Mouse (Mus musculus): ENCODE data around the gene Ccdc69. TPM values are rescaled to one million over a fixed set of nuclear protein-coding genes. Genes with fewer than 3 reads are reported as not detected.
A peak's percentile ranks its signal among the peaks of the same experiment; 100 is the strongest.
"Not testable (repeated sequence)": the region's sequence is repeated elsewhere in the genome, so short reads cannot be mapped to it uniquely, and the experiment has no call there.

Gene Ccdc69
- total RNA-seq (2017) = 41.1 to 55.7 TPM (median 42.3 TPM) in 3 replicates

GRCm38 (mm10) chr11:55077331-55078231 is at the start of gene Ccdc69:
Ccdc69 (minus strand) TSS chr11:55078131.
- ATAC-seq (replicated peaks; ENCODE audit: insufficient number of reproducible peaks, low FRiP score, low TSS enrichment, poor library complexity, severe bottlenecking) = peak; percentile 73

DNA sequence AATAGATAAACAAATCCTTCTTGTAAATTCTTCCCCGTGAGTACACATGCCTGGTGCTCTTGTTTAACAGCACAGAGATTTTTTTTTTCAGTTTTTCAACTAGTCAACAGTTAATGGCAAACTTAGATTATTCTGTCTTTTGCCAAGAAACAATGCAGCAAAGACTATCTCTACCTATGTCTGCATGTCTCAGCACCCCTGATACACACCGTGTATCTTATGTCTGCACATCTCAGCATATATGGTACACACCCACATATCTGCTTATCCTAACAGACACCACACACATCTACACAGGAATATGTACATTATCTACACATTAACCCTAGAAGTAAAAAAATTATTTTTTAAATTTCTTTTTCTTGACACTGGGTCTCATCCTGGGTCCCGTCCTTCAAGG is 48.7 kb upstream of the Ccdc69 start:
- ATAC-seq (replicated peaks; ENCODE audit: insufficient number of reproducible peaks, low FRiP score, low TSS enrichment, poor library complexity, severe bottlenecking) = no peak

DNA sequence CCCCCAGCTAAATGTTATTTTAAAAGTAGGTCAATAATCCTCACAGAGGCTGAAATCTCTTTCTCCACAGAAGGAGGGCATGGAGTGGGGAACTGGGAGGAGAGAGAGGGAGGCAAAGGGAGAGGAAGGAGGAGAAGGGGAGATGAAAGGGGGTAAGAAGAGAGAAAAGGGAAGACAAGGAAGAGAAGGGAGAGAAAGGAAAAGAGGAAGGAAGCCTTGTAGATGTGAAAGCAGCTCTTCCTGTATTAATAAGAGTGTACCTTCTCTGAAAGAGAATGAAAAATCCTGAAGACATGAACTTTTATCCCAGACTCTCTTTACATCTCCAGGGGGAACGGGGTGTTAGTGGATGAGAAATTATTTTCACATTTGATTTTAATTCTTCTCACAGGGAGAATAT is 43.5 kb upstream of the Ccdc69 start:
- no peak for ATAC-seq (replicated peaks; ENCODE audit: insufficient number of reproducible peaks, low FRiP score, low TSS enrichment, poor library complexity, severe bottlenecking)

DNA sequence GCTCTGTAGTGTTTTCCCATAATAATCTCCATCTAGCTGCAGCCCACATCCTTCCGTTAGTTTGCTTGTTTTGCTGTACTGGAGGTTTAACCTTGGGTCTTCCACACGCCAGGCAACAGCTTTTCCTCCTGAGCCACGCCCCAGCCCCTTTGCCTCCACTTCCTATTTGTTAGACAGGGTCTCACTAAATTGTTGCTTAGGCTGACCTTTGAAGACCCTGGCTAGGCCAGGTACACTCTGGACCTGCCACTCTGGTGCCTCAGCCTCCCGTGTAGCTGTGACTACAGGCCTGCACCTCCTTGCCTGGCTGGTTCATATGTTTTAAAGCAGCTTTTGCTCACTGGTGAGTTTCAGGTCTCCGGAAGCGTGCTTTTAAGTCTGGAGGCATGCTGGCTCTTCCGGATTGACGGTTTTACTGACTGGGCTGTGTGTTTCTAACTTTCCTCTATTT is 42.9 kb upstream of the Ccdc69 start:
- ATAC-seq (replicated peaks; ENCODE audit: insufficient number of reproducible peaks, low FRiP score, low TSS enrichment, poor library complexity, severe bottlenecking) = no peak

DNA sequence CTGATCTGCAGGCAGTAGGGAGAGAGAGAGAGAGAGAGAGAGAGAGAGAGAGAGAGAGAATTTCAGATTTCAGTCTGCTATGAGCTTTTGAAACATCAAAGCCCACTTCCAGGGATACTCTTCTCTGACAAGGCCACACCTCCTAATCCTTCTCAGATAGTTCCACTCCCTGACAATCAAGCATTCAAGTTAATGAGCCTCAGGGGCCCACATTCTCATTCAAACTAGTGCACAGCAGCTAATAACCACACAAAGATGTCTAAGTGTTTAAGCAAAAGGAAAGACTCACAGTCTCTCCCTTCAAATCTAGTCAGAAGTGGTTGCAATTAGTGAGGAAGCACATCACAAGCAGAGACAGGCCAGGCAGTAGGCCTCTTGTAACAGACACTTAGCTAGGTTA is 42.3 kb upstream of the Ccdc69 start:
- no peak for ATAC-seq (replicated peaks; ENCODE audit: insufficient number of reproducible peaks, low FRiP score, low TSS enrichment, poor library complexity, severe bottlenecking)

- ATAC-seq (replicated peaks; ENCODE audit: insufficient number of reproducible peaks, low FRiP score, low TSS enrichment, poor library complexity, severe bottlenecking) = no peak
These were observed 39.1 kb upstream of the Ccdc69 start for GRCm38 (mm10) chr11:55117031-55117430.

DNA sequence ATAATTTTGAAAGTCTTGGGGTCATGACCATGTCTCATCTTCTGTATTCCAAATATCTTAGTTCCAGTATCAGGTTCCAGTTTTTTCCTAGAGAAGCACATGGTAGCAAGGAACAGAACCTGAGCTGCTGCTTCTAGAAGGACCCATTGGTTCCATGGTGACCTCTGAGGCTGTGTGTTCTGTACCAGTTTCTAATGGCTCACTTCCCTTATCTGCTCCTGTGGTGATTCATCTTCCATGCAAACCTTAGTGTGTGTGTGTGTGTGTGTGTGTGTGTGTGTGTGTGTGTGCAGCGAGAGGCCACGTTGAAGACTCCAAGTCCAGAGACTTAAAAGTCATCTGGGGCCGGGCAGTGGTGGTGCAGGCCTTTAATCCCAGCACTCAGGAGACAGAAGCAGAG is 38.1 kb upstream of the Ccdc69 start:
- 0 out of 2 replicates have a peak, but pooled peaks have one; percentile 41 for ATAC-seq (replicated peaks; ENCODE audit: insufficient number of reproducible peaks, low FRiP score, low TSS enrichment, poor library complexity, severe bottlenecking)

DNA sequence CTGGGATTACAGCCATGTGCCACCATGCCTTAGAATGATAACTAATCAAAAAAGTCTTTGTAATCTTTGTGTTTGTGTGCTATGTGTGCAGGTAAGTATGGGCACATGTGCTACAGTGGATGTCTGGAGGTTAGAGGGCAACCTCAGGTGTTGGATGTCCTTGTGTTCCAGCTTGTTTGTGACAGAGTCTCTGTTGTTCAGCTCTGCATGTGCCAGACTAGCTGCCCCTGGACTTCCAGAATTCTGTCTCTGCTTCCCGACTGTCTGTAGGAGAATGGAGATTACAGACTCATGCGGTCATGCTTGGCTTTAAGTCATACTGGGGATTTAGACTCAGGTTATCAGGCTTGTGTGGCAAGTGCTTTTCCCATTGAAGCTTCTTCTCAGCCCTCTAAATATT is 36.4 kb upstream of the Ccdc69 start:
- ATAC-seq (replicated peaks; ENCODE audit: insufficient number of reproducible peaks, low FRiP score, low TSS enrichment, poor library complexity, severe bottlenecking) = no peak

DNA sequence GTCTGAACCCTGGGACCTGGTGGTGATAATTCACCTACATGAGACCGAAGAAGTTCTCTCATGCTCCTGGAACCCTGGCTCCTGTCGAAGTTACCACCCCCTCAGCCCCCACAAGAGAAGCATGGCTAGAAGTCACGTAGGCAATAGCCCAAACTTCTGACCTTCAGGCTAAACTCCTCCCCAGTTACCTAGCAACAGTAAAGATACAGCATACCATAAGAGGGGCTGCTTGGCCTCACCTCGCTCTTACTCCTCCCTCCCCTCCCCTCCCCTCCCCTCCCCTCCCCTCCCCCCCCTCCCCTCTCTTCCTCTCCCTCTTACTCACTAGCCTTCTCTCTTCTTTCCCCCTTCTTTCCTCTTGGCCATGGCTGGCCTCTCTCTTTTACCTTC is 35.9 kb upstream of the Ccdc69 start:
- not testable (repeated sequence) for ATAC-seq (replicated peaks; ENCODE audit: insufficient number of reproducible peaks, low FRiP score, low TSS enrichment, poor library complexity, severe bottlenecking)

DNA sequence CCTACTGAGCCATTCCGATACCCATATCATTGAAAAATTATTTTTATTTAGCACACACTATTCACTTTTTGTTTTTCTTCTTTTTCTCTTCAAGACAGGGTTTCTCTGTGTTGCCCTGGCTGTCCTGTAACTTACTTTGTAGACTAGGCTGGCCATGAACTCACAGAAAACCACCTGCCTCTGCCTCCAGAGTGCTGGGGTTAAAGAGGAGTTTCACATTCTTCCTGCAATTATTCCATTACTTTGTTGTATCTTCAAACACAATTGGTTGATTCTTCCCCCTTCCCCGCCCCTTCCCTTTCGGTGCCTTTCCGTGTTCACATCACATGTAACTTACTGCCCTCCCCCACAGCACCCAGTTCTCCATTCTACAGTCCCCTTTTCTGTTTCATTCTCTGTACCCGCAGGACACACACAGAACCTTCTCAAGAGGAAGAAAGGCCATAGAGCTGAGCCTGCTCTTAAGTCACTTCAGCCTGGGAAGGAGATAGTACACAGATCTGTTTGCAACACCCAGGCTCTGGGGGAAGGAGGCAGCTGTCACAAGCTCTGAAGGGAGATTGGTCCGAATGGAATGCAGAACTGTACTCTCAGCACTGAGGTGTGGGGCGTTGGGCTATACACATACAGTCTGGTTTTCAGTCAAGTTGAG is 35.4 kb upstream of the Ccdc69 start:
- ATAC-seq (replicated peaks; ENCODE audit: insufficient number of reproducible peaks, low FRiP score, low TSS enrichment, poor library complexity, severe bottlenecking) = peak; percentile 94

DNA sequence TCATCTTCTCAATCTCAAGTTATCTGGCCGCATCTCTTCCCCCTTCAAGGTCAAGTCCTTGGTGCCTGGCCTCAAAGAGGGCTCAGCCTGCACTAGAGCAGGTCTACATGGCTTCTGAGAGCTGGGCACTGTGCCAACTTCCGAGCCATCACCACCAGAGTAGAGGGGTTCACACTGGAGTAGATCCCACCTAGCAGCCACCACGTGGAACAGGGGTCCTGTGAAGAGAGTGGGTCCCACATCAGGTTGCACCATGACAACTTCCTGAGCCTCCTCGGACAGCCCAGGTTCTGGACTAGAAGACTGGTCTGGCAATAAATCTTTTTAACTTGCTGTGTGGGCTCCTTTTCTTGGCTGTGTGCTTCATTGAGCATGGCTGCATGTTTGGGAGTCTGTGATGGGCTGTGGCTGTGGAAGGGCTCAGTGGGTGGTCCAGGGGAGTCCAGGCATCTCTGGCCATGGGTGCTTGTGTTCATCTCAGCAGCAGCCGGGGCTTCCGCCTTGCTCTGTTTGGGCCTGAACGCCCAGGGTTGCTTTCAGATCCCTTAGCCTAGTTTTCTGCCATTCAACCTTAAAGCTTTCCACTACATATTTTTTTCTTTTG is 32.7 kb upstream of the Ccdc69 start:
- no peak for ATAC-seq (replicated peaks; ENCODE audit: insufficient number of reproducible peaks, low FRiP score, low TSS enrichment, poor library complexity, severe bottlenecking)

DNA sequence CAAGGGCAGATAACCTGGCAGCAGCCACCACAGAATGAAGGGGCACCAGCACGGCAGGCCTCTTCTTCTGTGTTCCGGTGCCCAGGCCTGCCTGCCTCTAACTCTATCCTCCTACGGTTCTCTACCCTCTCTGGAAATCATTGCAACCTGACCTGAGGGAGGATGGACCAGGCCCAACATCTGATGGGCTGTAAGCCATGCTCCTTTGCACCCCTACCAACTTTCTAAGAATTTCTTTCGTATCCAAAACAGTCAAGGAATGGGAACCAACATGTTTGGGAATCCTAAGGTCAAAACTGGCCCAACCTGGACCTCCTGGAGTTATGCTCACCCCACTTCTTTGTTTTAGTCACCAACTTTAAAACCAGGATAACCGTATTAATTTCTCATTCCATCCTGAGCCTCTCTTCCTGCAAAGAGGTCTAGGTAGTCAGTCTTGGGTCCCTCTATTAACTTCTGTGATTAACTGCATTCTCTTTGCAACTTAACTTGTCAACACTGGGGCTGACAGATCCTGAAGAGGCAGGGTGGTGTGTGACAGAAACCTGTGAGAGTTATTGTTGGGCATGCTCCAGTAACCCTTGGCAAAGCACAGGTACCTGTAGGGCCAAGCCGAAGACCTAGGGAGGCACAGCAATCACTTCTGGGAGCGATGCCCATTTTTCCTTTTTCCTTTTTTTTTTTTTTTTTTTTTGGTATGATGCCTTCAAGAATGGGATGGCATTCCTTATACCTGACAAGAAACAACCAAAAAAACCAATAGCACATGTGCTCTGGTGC is 31.8 kb upstream of the Ccdc69 start:
- no peak for ATAC-seq (replicated peaks; ENCODE audit: insufficient number of reproducible peaks, low FRiP score, low TSS enrichment, poor library complexity, severe bottlenecking)

GRCm38 (mm10) chr11:55106636-55107035 is 28.7 kb upstream of the Ccdc69 start:
- peak; percentile 84 for ATAC-seq (replicated peaks; ENCODE audit: insufficient number of reproducible peaks, low FRiP score, low TSS enrichment, poor library complexity, severe bottlenecking)

- no peak for ATAC-seq (replicated peaks; ENCODE audit: insufficient number of reproducible peaks, low FRiP score, low TSS enrichment, poor library complexity, severe bottlenecking)
These were observed 27.5 kb upstream of the Ccdc69 start for GRCm38 (mm10) chr11:55105389-55105788.

DNA sequence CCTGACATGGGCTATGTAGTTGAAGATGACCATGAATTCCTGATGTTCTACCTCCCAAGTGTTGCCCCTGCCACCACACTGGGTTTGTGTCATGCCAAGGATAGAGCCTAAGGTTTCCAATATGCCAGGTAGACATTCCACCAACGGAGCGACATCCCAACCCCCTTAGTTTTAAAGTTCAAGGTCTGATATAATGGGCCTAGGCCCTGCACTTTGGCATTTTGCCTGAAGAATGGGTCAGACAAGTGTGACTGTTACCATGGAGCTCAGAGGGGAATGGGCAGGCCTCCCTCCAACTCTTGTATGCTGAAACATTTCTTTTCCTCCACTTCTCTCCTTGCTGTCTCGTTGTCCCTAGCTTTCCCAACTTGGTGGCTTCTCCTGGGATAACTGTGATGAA is 25.3 kb upstream of the Ccdc69 start:
- no peak for ATAC-seq (replicated peaks; ENCODE audit: insufficient number of reproducible peaks, low FRiP score, low TSS enrichment, poor library complexity, severe bottlenecking)

- no peak for ATAC-seq (replicated peaks; ENCODE audit: insufficient number of reproducible peaks, low FRiP score, low TSS enrichment, poor library complexity, severe bottlenecking)
These were observed 24.1 kb upstream of the Ccdc69 start for GRCm38 (mm10) chr11:55102015-55102414.

DNA sequence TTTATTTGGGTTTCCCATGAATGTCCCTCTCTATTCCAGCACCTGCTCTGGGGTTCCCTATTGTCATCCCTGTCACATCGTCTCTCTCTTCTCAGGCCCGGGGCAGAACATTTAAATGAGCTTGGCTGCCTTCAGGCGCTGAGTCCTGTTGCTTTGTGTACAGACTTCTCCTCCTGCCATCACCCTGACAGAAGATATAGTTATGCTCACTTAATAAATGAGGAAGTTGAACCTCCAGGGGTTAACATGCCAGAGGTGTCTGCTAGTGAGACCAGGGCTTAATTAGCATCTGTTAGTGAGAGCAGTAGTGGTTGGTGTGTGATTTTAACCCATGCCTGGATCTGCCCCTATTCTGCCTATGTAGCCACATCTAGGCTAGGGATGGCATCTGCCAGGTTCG is 21.9 kb upstream of the Ccdc69 start:
- ATAC-seq (replicated peaks; ENCODE audit: insufficient number of reproducible peaks, low FRiP score, low TSS enrichment, poor library complexity, severe bottlenecking) = peak; percentile 31; the same call in 1 of the 2 replicates

GRCm38 (mm10) chr11:55099019-55099771 is 21.3 kb upstream of the Ccdc69 start:
- ATAC-seq (replicated peaks; ENCODE audit: insufficient number of reproducible peaks, low FRiP score, low TSS enrichment, poor library complexity, severe bottlenecking) = no peak
